Mouse (Mus musculus) layer of hippocampus, postnatal 14 days (tissue): Measurements from ENCODE around the gene Abca13. TPM values are rescaled to one million over a fixed set of nuclear protein-coding genes. Genes with fewer than 3 reads are reported as not detected.
"Not testable (repeated sequence)": the region's sequence is repeated elsewhere in the genome, so short reads cannot be mapped to it uniquely, and the experiment has no call there.

Experiments used
- DNase-seq, 2 experiments: peaks; one replicate each; pipeline ENCODE4 v3.0.0; 2021 to 2022; ENCODE audit warnings: low spot score in 2 of 2, mixed read lengths in 1 of 2
- total RNA-seq, 2 experiments: library from RNA; stranded (reverse); gene quantifications; 2 replicates each; pipeline ENCODE4 v1.2.3; 2021

The Abca13 gene
- total RNA-seq, 2 experiments from 2014 or later, result 0.07 to 0.09 TPM

DNA sequence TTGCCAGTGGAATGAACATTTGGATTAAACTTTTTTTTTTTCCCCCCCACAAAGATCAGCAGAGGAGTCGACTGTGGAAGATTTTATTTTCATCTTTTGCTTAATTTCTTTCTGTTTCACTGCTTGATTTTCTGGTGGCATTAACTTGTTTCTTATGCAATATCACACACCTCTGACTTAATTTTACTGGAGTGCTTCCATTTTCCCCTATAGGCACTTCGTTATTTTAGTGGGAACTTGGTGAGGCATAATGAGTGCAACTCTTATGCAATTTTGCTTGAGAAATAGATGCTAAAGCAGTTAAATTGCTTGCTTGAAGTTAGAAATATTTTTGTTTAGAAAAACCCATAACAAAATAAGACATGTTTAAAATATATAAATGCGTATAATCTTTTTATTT, 94.0 kb downstream of the Abca13 start:
- DNase-seq, result no peak

DNA sequence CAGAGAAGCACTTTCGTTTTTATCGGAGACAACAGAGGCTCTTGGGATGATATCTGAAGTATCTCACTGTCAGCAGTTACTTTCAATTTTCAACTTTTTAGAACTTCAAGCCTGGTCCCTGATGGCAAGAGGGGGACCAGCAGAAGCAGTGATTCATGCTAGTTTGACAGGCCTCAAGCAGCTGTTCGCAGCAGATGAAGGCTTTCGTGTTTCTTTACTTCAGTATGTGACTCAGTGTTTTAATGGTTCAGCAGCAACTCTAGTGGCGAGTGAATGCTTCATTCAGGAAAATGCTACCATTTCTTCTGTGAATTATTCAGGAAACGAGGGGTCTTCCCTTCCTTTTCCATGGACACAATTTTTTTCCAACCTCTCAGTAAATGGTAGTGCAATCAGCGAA, 99.4 kb downstream of the Abca13 start:
- peak; percentile 9 to 14 for DNase-seq

DNA sequence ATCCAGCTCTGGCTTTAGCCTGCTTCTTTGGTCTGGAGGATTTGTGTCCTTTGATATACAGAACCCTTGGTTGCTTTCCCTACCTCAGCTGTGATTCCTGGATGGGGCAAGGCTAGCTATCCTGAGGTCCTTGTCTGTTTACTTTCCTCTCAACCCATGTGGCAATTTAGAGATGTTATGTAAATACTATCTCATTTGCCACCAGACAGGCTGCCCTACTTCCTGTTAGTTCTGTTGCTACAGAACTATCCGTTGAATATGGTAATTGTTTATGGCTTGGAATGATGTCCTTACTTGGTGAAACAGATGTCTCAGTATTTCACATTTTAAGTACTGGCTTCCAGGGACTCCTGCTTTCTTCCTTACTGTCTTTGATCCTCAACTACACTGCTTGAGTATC, 107.9 kb downstream of the Abca13 start:
- DNase-seq, result no peak

DNA sequence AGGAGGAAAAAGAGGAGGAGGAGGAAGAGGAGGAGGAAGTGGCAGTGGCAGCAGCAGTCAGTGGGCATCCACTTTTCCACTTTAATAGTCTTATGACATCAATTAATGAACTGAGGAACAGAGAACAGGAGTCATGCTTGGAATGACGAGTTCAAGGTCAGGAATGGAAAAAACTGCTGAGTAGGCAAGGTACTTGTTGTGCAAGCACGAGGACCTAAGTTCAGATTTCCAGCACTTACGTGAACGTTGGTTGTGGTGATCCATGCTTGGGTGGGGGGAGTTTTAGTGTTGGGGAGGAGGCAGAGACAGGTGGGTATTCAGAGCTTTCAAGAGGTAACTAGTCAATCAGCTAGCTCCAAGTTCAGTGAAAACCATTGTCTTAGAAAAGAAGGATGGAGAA, 113.7 kb downstream of the Abca13 start:
- no peak for DNase-seq

GRCm38 (mm10) chr11:9316545-9316944, 124.8 kb downstream of the Abca13 start:
- DNase-seq, result no peak

GRCm38 (mm10) chr11:9317076-9317929, 125.6 kb downstream of the Abca13 start:
- peak; percentile 72 to 85 for DNase-seq

DNA sequence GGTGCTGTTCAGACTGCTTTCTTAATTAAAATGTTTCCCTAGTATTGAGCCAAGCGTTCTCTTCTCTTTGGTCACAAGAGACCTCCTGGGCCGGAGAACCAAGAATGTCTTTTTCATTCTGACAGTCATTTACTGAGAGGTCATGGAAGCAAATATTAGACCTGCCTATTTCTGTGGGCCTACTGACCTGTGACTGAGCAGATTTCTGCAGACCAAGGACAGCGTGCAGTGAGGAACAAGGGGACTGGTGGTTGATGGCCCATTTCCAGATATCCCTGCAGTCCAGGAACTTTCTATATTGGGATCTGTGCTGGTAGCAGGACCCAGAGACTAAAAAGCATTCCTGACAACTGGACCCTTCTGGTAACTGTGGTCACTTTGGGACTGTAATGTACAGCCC, 146.4 kb downstream of the Abca13 start:
- no peak for DNase-seq

DNA sequence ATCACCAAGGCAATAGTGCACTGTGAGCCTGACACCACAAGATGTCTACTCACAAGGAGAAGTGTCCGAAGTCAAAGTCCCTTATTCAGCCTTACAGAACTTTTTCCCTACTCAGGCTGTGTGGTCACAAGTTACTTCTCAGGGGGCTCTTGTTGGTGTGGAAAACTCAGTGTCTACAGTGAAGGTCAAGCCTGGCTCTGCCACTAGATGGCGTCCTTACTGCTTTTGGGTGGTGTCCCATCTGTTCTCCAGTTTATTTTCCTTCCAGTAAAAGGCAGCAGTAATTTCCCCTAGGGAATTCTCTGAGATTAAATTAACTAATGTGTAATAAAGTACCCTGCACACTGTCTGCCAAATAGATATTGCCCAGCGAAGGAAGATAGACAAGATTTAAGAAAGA, 156.0 kb downstream of the Abca13 start:
- DNase-seq, result peak; percentile 9 to 13

DNA sequence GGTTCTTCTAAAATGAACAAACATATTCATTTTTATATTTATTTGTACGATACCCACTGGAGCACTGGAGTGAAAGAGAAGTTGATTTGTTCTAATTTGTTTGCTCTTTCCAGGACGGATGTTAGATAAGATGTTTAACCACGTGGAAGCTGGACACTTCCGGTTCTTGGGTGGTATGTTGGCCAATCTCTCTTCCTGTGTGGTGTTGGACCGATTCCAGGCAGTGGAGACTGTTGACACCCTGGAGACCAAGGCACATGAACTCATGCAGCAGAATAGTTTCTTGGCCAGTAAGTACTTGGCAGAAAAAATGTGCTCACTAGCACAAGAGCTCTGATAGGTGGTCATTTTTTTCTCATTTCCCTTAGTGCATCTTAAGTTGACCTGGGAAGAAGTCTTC, 181.4 kb downstream of the Abca13 start:
- DNase-seq, result no peak

GRCm38 (mm10) chr11:9374426-9374825, 182.7 kb downstream of the Abca13 start:
- DNase-seq, result not testable (repeated sequence)

GRCm38 (mm10) chr11:9388520-9388919, 196.8 kb downstream of the Abca13 start:
- no peak for DNase-seq

DNA sequence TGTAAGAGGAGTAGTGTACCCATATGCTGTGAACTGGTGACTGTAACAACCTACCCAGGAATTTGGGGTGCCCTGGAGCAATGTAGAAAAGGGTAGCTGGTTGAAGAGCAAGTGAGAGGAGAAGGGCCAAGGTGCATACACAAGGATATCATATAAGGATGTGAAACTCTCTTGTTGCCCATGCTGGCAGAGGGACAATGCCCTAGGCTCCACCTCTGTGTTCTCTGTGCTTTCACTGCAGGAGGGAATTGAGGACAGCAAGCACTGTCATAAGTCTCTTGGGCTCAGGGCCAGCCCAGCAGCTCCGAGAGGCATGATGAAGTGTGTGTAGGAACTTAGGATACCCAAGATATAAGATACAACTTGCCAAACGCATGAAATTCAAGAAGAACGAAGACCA, 225.2 kb downstream of the Abca13 start:
- DNase-seq, result no peak

GRCm38 (mm10) chr11:9420205-9420604, 228.5 kb downstream of the Abca13 start:
- no peak for DNase-seq

DNA sequence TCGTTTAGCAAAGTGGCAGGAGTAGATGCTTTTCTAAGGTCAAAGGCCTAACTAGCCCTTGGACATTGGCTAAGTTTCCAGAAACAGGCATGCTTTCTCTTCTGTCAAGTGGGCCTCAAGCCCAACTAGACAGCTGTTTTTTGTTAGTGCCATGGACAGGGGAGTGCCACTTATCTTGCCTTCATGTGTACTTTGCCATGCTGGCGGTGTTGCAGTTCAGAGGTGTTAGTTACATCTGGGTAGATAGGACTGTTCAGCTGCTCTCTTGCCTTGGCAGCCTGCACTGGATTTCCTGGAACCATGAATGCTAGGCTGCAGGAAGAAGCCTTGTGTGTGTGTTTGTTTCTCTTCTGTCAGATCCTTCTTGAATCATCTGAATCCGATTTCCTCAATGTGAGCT, 235.7 kb downstream of the Abca13 start:
- no peak for DNase-seq

- no peak for DNase-seq
Measured at GRCm38 (mm10) chr11:9432807-9433206, 241.1 kb downstream of the Abca13 start.

GRCm38 (mm10) chr11:9436617-9437016, 244.9 kb downstream of the Abca13 start:
- no peak for DNase-seq

- DNase-seq, result no peak
Measured at GRCm38 (mm10) chr11:9439781-9440180, 248.0 kb downstream of the Abca13 start.

GRCm38 (mm10) chr11:9441192-9441591, 249.4 kb downstream of the Abca13 start:
- DNase-seq, result no peak

DNA sequence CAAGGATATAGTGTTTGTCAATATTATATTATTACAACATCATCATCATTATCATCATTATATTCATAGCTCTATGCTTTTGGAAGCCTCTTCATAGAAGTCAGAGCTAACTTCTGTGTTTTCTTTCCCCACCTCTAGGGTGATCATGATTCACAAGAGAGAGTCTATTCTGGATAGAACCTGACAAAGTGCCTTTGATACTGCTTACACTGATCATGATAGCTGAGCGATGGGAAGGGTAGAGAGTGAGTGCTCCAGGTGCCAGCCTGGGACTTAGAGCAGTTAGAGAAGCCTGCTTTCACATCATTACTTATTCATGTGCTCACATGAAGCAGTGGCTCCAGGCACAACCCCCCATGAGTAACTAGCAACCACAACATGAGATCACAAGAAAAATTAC, 280.7 kb downstream of the Abca13 start:
- no peak for DNase-seq

DNA sequence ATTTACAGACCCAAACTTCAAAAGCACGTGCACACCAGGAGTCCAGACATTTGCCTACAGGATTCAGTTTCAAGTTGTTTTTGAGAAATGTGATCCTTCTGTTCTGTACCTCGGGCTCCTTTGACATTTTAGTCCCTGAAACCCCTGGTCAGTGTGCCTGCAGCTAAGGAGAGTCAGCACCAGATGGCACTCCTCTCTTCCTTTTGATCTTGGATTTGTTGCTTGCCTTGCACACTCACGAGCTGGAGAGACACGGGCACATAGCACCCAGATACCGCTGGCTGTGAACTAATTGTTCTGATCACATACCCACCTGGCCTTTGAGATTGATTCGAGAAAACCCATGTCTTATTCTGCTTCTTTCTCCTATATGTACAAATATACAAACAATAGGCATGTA, 289.8 kb downstream of the Abca13 start:
- DNase-seq, result peak; percentile 27 to 45

DNA sequence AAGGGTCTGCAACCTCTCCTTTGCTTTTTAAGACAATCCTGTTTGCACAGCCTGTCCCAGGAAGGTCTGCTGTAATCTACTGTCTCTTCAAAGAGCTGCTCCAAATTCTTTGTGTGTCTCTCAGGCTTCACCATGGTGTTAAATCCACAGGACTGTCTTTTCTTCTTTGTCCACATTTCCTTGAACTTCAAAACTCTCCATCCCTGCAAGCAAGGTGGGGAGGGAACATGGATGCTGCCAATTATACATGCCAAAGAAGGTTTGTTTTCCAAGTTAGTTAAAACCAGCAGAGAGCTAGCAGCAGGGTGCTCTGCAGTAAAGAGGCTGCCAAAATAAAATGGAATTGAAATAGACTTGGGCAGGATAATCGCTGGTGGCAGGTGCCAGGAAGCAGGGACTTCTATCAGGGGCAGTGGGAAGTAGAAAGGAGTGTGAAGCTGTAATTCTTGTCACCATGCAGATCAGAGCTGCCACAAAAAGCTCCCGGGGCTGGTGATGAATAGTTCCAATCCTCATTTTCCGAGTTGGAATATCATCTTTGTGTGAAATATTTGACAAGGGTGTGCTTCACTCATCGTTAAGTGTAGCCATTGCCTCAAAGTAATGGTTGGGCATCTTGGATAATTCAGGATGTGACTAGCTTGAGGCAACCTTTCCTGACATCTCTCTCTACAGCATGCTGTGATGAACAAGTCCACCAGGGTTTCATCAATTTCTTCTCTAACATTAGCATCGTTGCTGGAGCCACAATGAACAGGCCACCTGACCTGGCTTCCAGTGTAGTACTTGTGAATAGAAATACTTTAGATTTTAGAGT, 308.8 kb downstream of the Abca13 start:
- DNase-seq, result peak in 1 of 2 experiments; percentile 45

- DNase-seq, result not testable (repeated sequence)
Measured at GRCm38 (mm10) chr11:9514966-9515365, 323.2 kb downstream of the Abca13 start.
